Mouse (Mus musculus): Measurements from ENCODE around the gene Gas7.

DNA sequence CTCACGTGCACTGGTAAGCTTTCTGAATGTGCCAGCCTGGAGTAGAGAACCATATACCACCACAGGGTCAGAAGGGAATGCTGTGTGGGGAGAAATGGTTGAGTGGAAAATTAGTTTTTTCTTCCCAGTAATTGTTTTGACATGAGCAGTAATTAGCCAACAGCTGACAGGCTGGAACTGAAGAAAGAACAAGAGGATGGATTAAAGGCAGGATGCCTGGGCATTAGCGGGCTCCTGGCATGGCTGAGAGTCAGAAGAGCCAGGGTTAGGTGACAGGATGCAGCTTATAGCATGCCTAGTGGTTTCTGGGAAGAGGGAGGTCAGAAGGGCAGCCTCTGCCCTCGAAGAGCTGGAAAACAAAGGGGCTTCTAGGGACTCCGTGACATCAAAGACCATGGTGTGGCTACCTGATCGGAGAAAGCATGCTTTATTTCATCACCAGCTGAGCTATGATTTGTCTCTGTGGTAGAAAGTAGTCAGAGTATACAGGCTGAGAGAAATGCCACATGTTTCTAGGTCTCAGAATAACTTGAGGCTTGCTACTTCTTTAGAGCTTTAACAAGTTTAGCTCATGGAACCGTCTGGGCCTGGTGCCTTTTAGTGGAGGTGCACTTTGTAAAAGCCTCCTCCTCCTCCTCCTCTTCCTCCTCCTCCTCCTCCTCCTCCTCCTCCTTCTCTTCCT is 181.8 kb downstream of the Gas7 start:
- TF ChIP-seq POLR2A (IDR thresholded peaks at IDR 0.05; ENCODE audit: borderline replicate concordance, extremely low read depth, low read depth, low read length) = no peak
- no peak for TF ChIP-seq CTCF (IDR thresholded peaks at IDR 0.05; ENCODE audit: insufficient read depth, low read length)

Data from lung, adult 2 months (tissue).